Mouse (Mus musculus): Measurements from ENCODE around the gene Ifrd1. TPM values are rescaled to one million over a fixed set of nuclear protein-coding genes. Genes with fewer than 3 reads are reported as not detected.
A peak's percentile ranks its signal among the peaks of the same experiment; 100 is the strongest.

The Ifrd1 gene
- polyA plus RNA-seq, 1 experiment, result not detected

- Histone ChIP-seq H3K27ac (ENCODE audit: insufficient read depth, low read depth, low read length) (no peak overlapping the region), H3K4me1 (ENCODE audit: control insufficient read depth, insufficient read depth, low read length) (peaks cover under 1% of the 10 kb centered on the region; the same call in 1 of the 2 replicates), H3K4me3 (ENCODE audit: insufficient read depth, low read depth, low read length) (no peak overlapping the region)
- TF ChIP-seq CTCF (IDR thresholded peaks at IDR 0.05; ENCODE audit: insufficient read depth, low read depth, low read length), result no peak
- TF ChIP-seq POLR2A (IDR thresholded peaks at IDR 0.05; ENCODE audit: insufficient read depth, low read depth, low read length), result no peak
- 89% methylated on average over 15 of the region's 15 CpGs for WGBS
Measured at GRCm38 (mm10) chr12:40214888-40215876, 33.1 kb downstream of the Ifrd1 start.

GRCm38 (mm10) chr12:40209049-40209448 lies 39.3 kb downstream of the Ifrd1 start:
- TF ChIP-seq CTCF (IDR thresholded peaks at IDR 0.05; ENCODE audit: insufficient read depth, low read depth, low read length) (no peak), POLR2A (IDR thresholded peaks at IDR 0.05; ENCODE audit: insufficient read depth, low read depth, low read length) (no peak)
- 75% methylated on average over 3 of the region's 3 CpGs for WGBS
- no peak overlapping the region for H3K27ac ChIP-seq (ENCODE audit: insufficient read depth, low read depth, low read length)

GRCm38 (mm10) chr12:40207909-40208308 lies 40.4 kb downstream of the Ifrd1 start:
- Histone ChIP-seq H3K27ac (ENCODE audit: insufficient read depth, low read depth, low read length) (no peak overlapping the region), H3K4me3 (ENCODE audit: insufficient read depth, low read depth, low read length) (no peak overlapping the region), H3K4me1 (ENCODE audit: control insufficient read depth, insufficient read depth, low read length) (no peaks in the 10 kb centered on the region)
- TF ChIP-seq CTCF (IDR thresholded peaks at IDR 0.05; ENCODE audit: insufficient read depth, low read depth, low read length) (no peak), POLR2A (IDR thresholded peaks at IDR 0.05; ENCODE audit: insufficient read depth, low read depth, low read length) (no peak)
- WGBS, result 88% methylated on average over 4 of the region's 4 CpGs

More at GRCm38 (mm10) chr12:40209049-40209448, 39.3 kb downstream of the Ifrd1 start:
- H3K4me3 ChIP-seq (ENCODE audit: insufficient read depth, low read depth, low read length), result no peak overlapping the region
- no peaks in the 10 kb centered on the region for H3K4me1 ChIP-seq (ENCODE audit: control insufficient read depth, insufficient read depth, low read length)

- Histone ChIP-seq H3K4me1 (ENCODE audit: control insufficient read depth, insufficient read depth, low read length) (no peaks in the 10 kb centered on the region), H3K27ac (ENCODE audit: insufficient read depth, low read depth, low read length) (no peak overlapping the region), H3K4me3 (ENCODE audit: insufficient read depth, low read depth, low read length) (no peak overlapping the region)
- WGBS, result 85% methylated on average over 7 of the region's 7 CpGs
- TF ChIP-seq POLR2A (IDR thresholded peaks at IDR 0.05; ENCODE audit: insufficient read depth, low read depth, low read length) (no peak), CTCF (IDR thresholded peaks at IDR 0.05; ENCODE audit: insufficient read depth, low read depth, low read length) (no peak)
Measured at GRCm38 (mm10) chr12:40202161-40203035, 45.9 kb downstream of the Ifrd1 start.

GRCm38 (mm10) chr12:40200484-40201235 lies 47.6 kb downstream of the Ifrd1 start:
- 85% methylated on average over 6 of the region's 6 CpGs for WGBS
- Histone ChIP-seq H3K4me3 (ENCODE audit: insufficient read depth, low read depth, low read length) (no peak overlapping the region), H3K4me1 (ENCODE audit: control insufficient read depth, insufficient read depth, low read length) (no peaks in the 10 kb centered on the region), H3K27ac (ENCODE audit: insufficient read depth, low read depth, low read length) (no peak overlapping the region)
- no peak for TF ChIP-seq POLR2A (IDR thresholded peaks at IDR 0.05; ENCODE audit: insufficient read depth, low read depth, low read length)
- TF ChIP-seq CTCF (IDR thresholded peaks at IDR 0.05; ENCODE audit: insufficient read depth, low read depth, low read length), result no peak

- no peaks in the 10 kb centered on the region for H3K4me1 ChIP-seq (ENCODE audit: control insufficient read depth, insufficient read depth, low read length)
- no peak overlapping the region for H3K4me3 ChIP-seq (ENCODE audit: insufficient read depth, low read depth, low read length)
- 33% methylated on average over 7 of the region's 7 CpGs for WGBS
- no peak overlapping the region for H3K27ac ChIP-seq (ENCODE audit: insufficient read depth, low read depth, low read length)
- TF ChIP-seq POLR2A (IDR thresholded peaks at IDR 0.05; ENCODE audit: insufficient read depth, low read depth, low read length), result no peak
- TF ChIP-seq CTCF (IDR thresholded peaks at IDR 0.05; ENCODE audit: insufficient read depth, low read depth, low read length), result peak; percentile 51; the same call in 1 of the 2 replicates
Measured at GRCm38 (mm10) chr12:40199795-40200402, 48.4 kb downstream of the Ifrd1 start.

GRCm38 (mm10) chr12:40199302-40199701 lies 49.0 kb downstream of the Ifrd1 start, which contains the start of gene Lsmem1:
Gene Lsmem1, minus strand, starts transcription at chr12:40199490.
- no peaks in the 10 kb centered on the region for H3K4me1 ChIP-seq (ENCODE audit: control insufficient read depth, insufficient read depth, low read length)
- 51% methylated on average over 8 of the region's 8 CpGs for WGBS
- H3K4me3 ChIP-seq (ENCODE audit: insufficient read depth, low read depth, low read length), result no peak within 1 kb of the TSS
- TF ChIP-seq CTCF (IDR thresholded peaks at IDR 0.05; ENCODE audit: insufficient read depth, low read depth, low read length) (no peak), POLR2A (IDR thresholded peaks at IDR 0.05; ENCODE audit: insufficient read depth, low read depth, low read length) (no peak)
- H3K27ac ChIP-seq (ENCODE audit: insufficient read depth, low read depth, low read length), result no peak within 1 kb of the TSS; the same call in 1 of the 2 replicates

- WGBS, result 76% methylated on average over 9 of the region's 9 CpGs
- TF ChIP-seq CTCF (IDR thresholded peaks at IDR 0.05; ENCODE audit: insufficient read depth, low read depth, low read length) (no peak), POLR2A (IDR thresholded peaks at IDR 0.05; ENCODE audit: insufficient read depth, low read depth, low read length) (no peak)
- Histone ChIP-seq H3K27ac (ENCODE audit: insufficient read depth, low read depth, low read length) (no peak overlapping the region), H3K4me1 (ENCODE audit: control insufficient read depth, insufficient read depth, low read length) (no peaks in the 10 kb centered on the region), H3K4me3 (ENCODE audit: insufficient read depth, low read depth, low read length) (no peak overlapping the region)
Measured at GRCm38 (mm10) chr12:40198427-40198826, 49.9 kb downstream of the Ifrd1 start.

All from olfactory bulb, adult 2 months (tissue).